Mouse (Mus musculus): ENCODE results near the gene Shf. TPM values are rescaled to one million over a fixed set of nuclear protein-coding genes. Genes with fewer than 3 reads are reported as not detected.

The Shf gene
- polyA plus RNA-seq, 1 experiment from 2014 or later: 12.0 TPM

DNA sequence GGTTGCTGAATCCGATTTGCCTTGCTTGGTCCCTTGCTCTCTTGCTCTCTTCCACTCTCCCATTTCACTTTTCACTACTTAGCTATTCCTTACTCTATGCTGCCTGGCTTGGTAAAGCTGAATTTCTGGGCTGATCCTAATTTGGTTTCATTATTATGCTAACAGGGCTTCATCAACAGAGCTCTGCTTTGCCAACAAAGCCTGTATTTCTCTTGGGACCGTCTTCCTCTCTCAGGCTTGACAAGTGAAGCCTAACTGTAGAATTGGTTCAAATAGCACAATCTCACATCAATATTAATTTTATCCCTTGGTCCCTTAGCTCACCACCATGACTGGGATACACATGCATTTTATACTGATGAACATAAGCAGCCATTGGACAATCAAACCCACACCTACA, 57.4 kb downstream of the Shf start:
- WGBS: 44% methylated on average over 2 of the region's 2 CpGs
- Histone ChIP-seq H3K4me1 (peaks cover 11% of the 10 kb centered on the region), H3K4me2 (no peak overlapping the region), H3K9ac (replicated peaks) (no peak overlapping the region), H3K36me3 (no peaks in the 10 kb centered on the region), H3K4me3 (replicated peaks) (no peak overlapping the region), H3K9me3 (replicated peaks) (no peaks in the 10 kb centered on the region), H3K27ac (replicated peaks) (no peak overlapping the region), H3K27me3 (replicated peaks) (peaks cover 58% of the 10 kb centered on the region)
- ATAC-seq (ENCODE audit: low FRiP score): no peak

DNA sequence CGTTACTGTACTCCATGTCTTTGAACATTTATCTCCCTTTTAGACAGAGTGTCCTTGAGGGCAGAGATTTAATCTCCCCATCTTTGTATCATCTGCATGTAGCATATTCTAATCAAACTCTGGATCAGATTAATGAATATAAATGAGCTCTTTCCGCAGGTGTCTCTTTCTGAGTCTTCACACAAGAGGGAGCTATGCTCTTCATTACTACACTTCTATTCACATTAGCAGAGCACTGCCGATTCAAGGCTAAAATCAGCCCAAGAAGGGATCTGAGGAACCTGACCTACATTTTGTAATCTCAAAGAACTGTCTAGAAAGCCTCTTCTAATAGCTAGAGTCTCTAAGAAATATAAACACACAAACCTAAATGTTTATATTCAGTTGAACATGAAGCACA, 59.3 kb downstream of the Shf start:
- peaks cover 68% of the 10 kb centered on the region for H3K27me3 ChIP-seq (replicated peaks)
- WGBS: 47% methylated on average over 3 of the region's 3 CpGs
- H3K36me3 ChIP-seq: no peaks in the 10 kb centered on the region
- no peak overlapping the region for H3K4me2 ChIP-seq
- no peak overlapping the region for H3K9ac ChIP-seq (replicated peaks)
- H3K4me3 ChIP-seq (replicated peaks): no peak overlapping the region
- H3K9me3 ChIP-seq (replicated peaks): no peaks in the 10 kb centered on the region
- no peak for ATAC-seq (ENCODE audit: low FRiP score)
- H3K4me1 ChIP-seq: peaks cover 11% of the 10 kb centered on the region
- H3K27ac ChIP-seq (replicated peaks): no peak overlapping the region

DNA sequence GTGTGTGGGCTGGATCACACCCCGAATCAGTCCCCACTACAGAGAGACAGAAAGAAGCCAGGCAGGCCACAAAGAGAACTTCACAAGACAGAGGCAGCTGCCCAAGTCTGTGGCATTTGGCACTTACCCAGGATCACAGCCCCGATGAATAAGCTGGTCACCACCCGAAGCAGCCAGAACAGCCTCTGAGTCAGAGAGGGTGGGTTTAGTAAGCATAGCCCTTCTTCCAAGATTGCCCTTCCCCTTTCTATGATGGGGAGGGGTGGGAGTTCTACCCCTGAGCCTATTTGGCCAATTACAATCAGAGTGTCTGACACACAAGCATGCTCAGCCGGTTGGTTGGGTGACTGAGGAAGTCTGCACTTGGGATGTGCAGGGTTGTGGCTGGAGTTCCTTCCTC, 62.8 kb downstream of the Shf start:
- ATAC-seq (ENCODE audit: low FRiP score): no peak
- Histone ChIP-seq H3K9ac (replicated peaks) (no peak overlapping the region), H3K4me3 (replicated peaks) (no peak overlapping the region), H3K9me3 (replicated peaks) (no peaks in the 10 kb centered on the region), H3K4me1 (peaks cover 15% of the 10 kb centered on the region), H3K4me2 (no peak overlapping the region), H3K27me3 (replicated peaks) (peaks cover 73% of the 10 kb centered on the region), H3K36me3 (no peaks in the 10 kb centered on the region), H3K27ac (replicated peaks) (no peak overlapping the region)
- WGBS: 52% methylated on average over 4 of the region's 4 CpGs

DNA sequence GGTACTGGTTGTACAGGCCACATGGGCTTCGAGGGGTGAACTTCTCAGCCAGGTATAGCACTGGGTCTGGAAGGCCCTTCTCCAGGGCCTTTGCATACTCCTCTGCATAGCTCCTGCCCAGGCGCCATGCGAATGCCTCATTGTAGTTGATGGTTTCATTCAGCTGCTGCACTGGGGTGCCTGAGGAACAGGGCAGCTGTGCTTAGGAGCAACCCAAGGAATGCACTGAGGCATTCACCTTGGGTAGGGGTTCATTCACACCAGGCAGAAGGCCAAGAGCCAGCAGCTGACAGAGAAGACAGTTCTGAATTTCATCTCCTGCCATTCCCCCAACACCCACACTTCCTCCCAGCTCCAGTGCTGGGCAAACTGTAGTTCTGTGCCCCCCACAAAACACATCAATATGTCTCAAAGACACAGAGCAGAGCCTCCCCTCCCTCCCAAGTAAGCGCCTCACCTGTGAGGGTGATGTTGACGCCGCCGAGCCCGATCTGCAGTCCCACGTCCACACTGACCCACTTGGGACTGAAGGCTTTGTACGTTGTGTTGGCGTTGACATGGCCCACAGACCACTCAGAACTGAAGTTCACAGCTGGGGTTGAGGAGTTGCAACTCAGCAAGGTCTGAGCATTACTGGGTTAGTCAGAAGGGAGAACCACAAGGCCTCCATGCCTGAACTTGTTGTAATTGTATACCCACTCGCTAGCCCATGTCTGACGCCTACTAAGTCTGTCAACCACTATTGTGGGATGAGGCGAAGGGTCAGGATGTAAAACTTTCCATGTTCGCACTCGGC, 63.7 kb downstream of the Shf start:
- Histone ChIP-seq H3K4me2 (no peak overlapping the region), H3K4me1 (peaks cover 20% of the 10 kb centered on the region), H3K27me3 (replicated peaks) (peaks cover 80% of the 10 kb centered on the region), H3K36me3 (no peaks in the 10 kb centered on the region), H3K27ac (replicated peaks) (no peak overlapping the region), H3K9ac (replicated peaks) (no peak overlapping the region), H3K9me3 (replicated peaks) (no peaks in the 10 kb centered on the region), H3K4me3 (replicated peaks) (no peak overlapping the region)
- 84% methylated on average over 16 of the region's 16 CpGs for WGBS
- ATAC-seq (ENCODE audit: low FRiP score): no peak

DNA sequence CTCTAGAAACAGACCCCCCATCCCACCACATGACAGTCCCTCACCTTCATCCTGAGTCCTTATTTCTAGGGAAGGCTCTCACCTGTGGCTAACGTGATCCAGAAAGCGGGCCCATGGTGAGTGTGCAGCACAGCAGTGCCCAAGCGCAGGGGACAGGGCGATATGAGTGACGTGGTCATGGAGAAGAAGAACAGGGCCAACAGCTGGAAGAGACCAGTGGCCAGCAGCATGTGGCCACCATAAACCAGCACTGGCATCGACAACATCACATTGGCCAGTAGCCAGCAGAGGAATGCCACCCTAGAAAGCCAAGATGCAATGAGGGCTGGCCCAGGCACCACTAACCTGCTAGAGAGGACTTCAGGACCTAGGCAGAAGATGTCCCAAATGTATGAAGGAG, 64.4 kb downstream of the Shf start:
- Histone ChIP-seq H3K27ac (replicated peaks) (no peak overlapping the region), H3K4me3 (replicated peaks) (no peak overlapping the region), H3K9ac (replicated peaks) (no peak overlapping the region), H3K4me2 (no peak overlapping the region), H3K27me3 (replicated peaks) (peaks cover 87% of the 10 kb centered on the region), H3K4me1 (peaks cover 20% of the 10 kb centered on the region), H3K9me3 (replicated peaks) (no peaks in the 10 kb centered on the region), H3K36me3 (no peaks in the 10 kb centered on the region)
- no peak for ATAC-seq (ENCODE audit: low FRiP score)
- 92% methylated on average over 6 of the region's 6 CpGs for WGBS

DNA sequence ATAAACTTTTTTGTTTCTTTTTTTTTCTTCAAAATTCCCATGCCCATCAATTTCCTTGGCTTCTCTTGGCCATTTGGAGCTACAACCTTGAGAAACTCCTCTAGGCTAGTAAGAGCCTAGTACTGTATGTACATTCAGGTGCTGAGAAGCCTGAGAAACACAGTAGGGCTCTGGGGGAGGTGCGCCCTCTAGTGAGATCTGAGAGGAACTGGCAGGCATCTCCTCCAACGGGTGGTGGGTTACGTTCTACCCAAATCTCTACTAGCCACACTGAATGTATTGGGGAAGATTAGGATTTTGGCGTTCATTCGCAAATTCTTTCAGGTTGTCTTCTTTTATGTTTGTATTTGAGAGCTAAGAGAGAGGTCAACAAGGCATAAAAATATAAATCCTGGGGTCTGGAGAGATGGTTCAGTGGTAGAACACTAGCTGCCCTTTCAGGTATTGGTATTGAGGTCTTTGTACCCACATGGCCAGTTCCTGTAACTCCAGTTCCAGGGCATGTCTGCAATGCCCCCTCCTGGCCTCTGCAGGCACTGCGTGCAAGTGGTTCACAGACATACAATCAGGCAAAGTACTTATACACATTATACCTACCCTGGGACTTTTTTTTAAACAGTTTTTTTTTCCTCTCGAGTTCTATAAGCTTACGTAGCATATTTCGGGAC, 66.3 kb downstream of the Shf start:
- Histone ChIP-seq H3K9me3 (replicated peaks) (no peaks in the 10 kb centered on the region), H3K4me1 (peaks cover 38% of the 10 kb centered on the region), H3K27ac (replicated peaks) (no peak overlapping the region), H3K36me3 (no peaks in the 10 kb centered on the region), H3K4me3 (replicated peaks) (peak overlapping the region; percentile 45; the same call in 1 of the 2 replicates), H3K9ac (replicated peaks) (no peak overlapping the region), H3K27me3 (replicated peaks) (peaks cover 92% of the 10 kb centered on the region), H3K4me2 (peak overlapping the region; percentile 87)
- WGBS: 13% methylated on average over 9 of the region's 9 CpGs
- ATAC-seq (ENCODE audit: low FRiP score): peak; percentile 62; the same call in 1 of the 2 replicates

DNA sequence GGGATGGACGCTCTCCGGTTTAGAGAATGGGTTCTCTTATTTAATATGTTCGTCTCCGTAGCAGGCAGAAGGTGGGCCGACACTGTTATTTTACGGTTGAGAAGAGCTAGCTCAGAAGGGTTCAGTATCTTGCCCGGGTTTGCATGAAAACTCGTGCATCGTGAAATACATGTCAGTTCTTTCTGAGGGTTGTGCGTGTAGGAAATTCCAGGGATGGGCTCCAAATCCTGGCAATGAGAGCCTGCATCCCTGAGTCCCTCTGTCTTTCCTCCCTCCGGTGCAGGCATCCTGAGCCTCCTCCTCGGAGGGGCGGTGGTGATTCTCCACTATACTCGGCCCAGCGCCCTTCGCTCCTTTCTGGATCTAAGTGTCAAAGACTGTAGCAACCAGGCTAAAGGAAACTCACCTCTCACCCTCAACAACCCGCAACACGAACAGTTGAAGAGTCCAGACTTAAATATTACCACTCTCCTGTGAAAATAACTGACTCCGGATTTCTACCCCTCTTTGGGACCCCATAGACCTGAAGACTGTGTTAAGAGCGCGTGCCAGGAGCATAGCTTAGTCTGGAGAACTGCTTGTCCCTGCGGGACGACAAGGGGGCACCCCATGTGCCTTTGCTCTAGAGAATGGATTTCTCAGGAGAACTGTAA, 66.9 kb downstream of the Shf start:
- peak overlapping the region; percentile 45 for H3K4me3 ChIP-seq (replicated peaks)
- peak overlapping the region; percentile 52 for H3K9ac ChIP-seq (replicated peaks)
- peaks cover 96% of the 10 kb centered on the region for H3K27me3 ChIP-seq (replicated peaks)
- H3K27ac ChIP-seq (replicated peaks): no peak overlapping the region
- H3K9me3 ChIP-seq (replicated peaks): no peaks in the 10 kb centered on the region
- ATAC-seq (ENCODE audit: low FRiP score): no peak
- peaks cover 45% of the 10 kb centered on the region for H3K4me1 ChIP-seq
- peak overlapping the region; percentile 87 for H3K4me2 ChIP-seq
- 7% methylated on average over 23 of the region's 23 CpGs for WGBS
- no peaks in the 10 kb centered on the region for H3K36me3 ChIP-seq

DNA sequence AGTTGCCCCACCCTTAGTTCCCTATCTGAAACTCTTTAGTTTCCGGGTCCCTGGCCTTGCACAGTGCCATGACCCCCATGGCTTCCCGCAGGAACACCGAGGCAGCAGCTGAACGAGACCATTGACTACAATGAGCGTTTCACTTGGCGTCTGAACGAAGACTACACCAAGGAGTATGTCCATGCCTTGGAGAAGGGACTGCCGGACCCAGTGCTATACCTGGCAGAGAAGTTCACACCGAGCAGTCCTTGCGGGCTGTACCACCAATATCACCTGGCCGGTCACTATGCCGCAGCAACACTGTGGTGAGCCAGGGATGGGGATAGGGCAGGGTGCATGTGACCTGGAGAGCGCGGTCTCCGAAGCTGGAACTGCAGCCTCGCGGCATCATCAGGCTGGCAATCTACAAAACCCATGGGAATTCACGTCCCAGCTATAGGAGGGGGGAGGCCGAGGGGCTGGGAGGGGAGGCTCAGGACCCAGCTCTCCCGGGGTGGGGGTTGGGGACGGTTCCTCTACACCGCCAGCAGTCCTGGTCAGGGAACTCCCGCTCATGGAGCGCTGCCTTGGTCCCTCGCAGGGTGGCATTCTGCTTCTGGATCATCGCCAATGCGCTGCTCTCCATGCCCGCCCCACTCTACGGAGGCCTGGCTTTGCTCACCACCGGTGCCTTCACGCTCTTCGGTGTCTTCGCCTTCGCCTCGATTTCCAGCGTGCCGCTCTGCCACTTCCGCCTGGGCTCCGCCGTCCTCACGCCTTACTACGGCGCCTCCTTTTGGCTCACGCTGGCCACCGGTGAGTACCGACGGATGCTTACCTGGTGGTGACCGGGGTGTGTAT, 67.7 kb downstream of the Shf start:
- under 1% methylated on average over 48 of the region's 48 CpGs for WGBS
- Histone ChIP-seq H3K4me2 (peak overlapping the region; percentile 87), H3K9me3 (replicated peaks) (no peaks in the 10 kb centered on the region), H3K36me3 (no peaks in the 10 kb centered on the region), H3K27ac (replicated peaks) (no peak overlapping the region), H3K9ac (replicated peaks) (peak overlapping the region; percentile 52), H3K4me1 (peaks cover 48% of the 10 kb centered on the region), H3K4me3 (replicated peaks) (peak overlapping the region; percentile 45), H3K27me3 (replicated peaks) (peaks cover 95% of the 10 kb centered on the region)
- ATAC-seq (ENCODE audit: low FRiP score): peak; percentile 61

DNA sequence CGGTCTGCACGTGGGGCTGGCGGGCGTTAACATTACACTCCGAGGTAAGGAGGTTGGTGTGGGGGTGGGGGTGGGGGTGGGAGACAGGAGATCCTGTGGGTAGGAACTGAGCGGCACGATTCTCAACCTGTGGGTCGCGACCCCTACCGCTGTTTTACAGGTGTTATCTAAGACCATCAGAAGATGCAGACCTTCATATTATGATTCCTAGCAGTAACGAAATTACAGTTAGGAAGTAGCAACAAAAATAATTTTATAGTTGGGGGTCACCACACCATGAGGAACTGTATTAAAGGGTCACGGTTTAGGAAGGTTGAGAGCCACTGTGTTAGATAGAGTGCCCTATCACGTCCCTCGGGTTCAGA, 68.3 kb downstream of the Shf start:
- peak overlapping the region; percentile 87 for H3K4me2 ChIP-seq
- 5% methylated on average over 14 of the region's 14 CpGs for WGBS

DNA sequence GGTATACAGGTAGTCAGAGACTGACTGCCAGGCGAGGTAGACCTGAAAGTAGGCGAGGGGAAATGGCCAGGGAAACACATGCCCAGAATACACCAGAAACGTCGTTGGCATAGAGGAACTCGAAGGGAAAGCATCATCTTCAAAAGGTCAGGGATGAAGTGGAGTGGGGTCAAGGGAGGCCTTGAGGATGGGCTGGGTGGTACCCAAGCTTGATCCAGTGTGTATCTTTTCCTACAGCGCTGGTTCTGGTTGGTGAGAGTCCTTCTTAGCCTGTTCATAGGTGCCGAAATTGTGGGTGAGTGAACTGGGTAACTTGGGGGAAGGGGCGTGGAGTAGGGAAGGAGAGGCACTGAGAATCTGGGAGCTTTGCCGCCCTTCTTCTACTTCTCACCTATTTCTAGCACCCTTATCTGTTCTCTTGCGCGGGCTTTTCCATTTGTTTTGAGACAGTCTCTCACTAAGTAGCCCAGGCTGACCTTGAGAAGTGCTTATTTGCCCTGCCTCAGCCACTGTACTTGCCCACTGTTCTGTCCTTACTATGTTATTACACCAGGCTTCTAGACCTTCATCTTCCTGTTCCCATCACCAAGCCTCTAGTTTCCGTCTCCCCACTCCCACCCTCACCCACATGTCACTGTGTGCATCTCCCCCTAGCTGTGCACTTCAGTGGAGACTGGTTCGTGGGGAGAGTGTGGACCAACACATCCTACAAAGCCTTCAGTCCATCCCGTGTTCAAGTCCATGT, 68.9 kb downstream of the Shf start:
- no peak for ATAC-seq (ENCODE audit: low FRiP score)
- H3K4me3 ChIP-seq (replicated peaks): no peak overlapping the region
- WGBS: 9% methylated on average over 14 of the region's 14 CpGs

More for the DNA sequence above, 68.3 kb downstream of the Shf start:
- Histone ChIP-seq H3K27ac (replicated peaks) (no peak overlapping the region), H3K27me3 (replicated peaks) (peaks cover 94% of the 10 kb centered on the region), H3K9me3 (replicated peaks) (no peaks in the 10 kb centered on the region), H3K36me3 (no peaks in the 10 kb centered on the region), H3K4me1 (peaks cover 48% of the 10 kb centered on the region), H3K9ac (replicated peaks) (no peak overlapping the region), H3K4me3 (replicated peaks) (peak overlapping the region; percentile 45)
- no peak for ATAC-seq (ENCODE audit: low FRiP score)

More for the DNA sequence above, 68.9 kb downstream of the Shf start:
- peaks cover 48% of the 10 kb centered on the region for H3K4me1 ChIP-seq
- 0 out of 2 replicates have a peak overlapping the region, but pooled peaks have one; percentile 4 for H3K4me2 ChIP-seq
- no peak overlapping the region for H3K9ac ChIP-seq (replicated peaks)
- no peak overlapping the region for H3K27ac ChIP-seq (replicated peaks)
- peaks cover 94% of the 10 kb centered on the region for H3K27me3 ChIP-seq (replicated peaks)
- no peaks in the 10 kb centered on the region for H3K36me3 ChIP-seq
- no peaks in the 10 kb centered on the region for H3K9me3 ChIP-seq (replicated peaks)
